ENCODE assay signal across 23 mouse cellular contexts in genomic region chr2:5316763-5317162, GRCm38 (mm10).
A peak's percentile ranks its signal among the peaks of the same experiment; 100 is the strongest.
DNase-seq lines count a peak whose midpoint lies in the region; ATAC-seq and TF ChIP-seq lines count a peak whose summit lies in the region.
"Had no signal": no experiment of that assay in that cellular context is flagged by ENCODE, and none has a peak within 500 bp of the region (broad histone marks: within the 10 kb centered on the region; RNA-seq: fewer than 3 reads in every experiment).

No protein-coding gene starts in this region.

- DNase-seq in kidney, postnatal 10 days: peak; percentile 64
- DNase-seq in kidney, postnatal 25 days: no peak
- DNase-seq in lung, postnatal 0 days (ENCODE audit: low spot score): peak; percentile 70
- DNase-seq in lung, adult 2 months: no peak
- no peak for DNase-seq in stomach, postnatal 0 days (ENCODE audit: low spot score)
- DNase-seq in thymus, postnatal 14 days: no peak
- DNase-seq: adrenal gland, postnatal 25 days; cerebellum, adult 11 months; cerebellum, postnatal 10 days; gastrocnemius, adult 2 months; heart, postnatal 14 days; liver, embryonic 13.5 days; thymus, adult 2 months had no signal

- 56% methylated on average over 5 of the region's 5 CpGs for WGBS in lung, postnatal 0 days
- WGBS in lung, adult 2 months: 67% methylated on average over 5 of the region's 5 CpGs
- WGBS in intestine, embryonic 16.5 days: 57% methylated on average over 5 of the region's 5 CpGs
- 55% methylated on average over 5 of the region's 5 CpGs for WGBS in stomach, postnatal 0 days

- peaks cover 9% of the 10 kb centered on the region; the same call in 1 of the 2 replicates for H3K4me1 ChIP-seq in lung, postnatal 0 days (ENCODE audit: insufficient read depth, low read depth, low read length)
- no peaks in the 10 kb centered on the region for H3K4me1 ChIP-seq in lung, adult 2 months (ENCODE audit: control insufficient read depth, insufficient read depth, low read length)
- peaks cover 24% of the 10 kb centered on the region for H3K4me1 ChIP-seq in intestine, embryonic 16.5 days (ENCODE audit: control insufficient read depth, insufficient read depth, low read length)
- peaks cover 6% of the 10 kb centered on the region; the same call in 1 of the 2 replicates for H3K4me1 ChIP-seq in stomach, postnatal 0 days (replicated peaks; ENCODE audit: control insufficient read depth, insufficient read depth)

- TF ChIP-seq POLR2A in lung, adult 2 months (IDR thresholded peaks at IDR 0.05; ENCODE audit: borderline replicate concordance, extremely low read depth, low read depth, low read length): no peak

- H3K4me2 ChIP-seq in lung, postnatal 0 days (replicated peaks; ENCODE audit: low read depth, low read length): no peak overlapping the region
- H3K4me2 ChIP-seq in intestine, embryonic 16.5 days (ENCODE audit: low read depth, low read length): no peak overlapping the region
- no peak overlapping the region for H3K4me2 ChIP-seq in stomach, postnatal 0 days (replicated peaks; ENCODE audit: low read depth)
- H3K4me2 ChIP-seq: embryonic facial prominence, embryonic 13.5 days; heart, embryonic 12.5 days; hindbrain, embryonic 13.5 days; limb, embryonic 12.5 days; liver, embryonic 13.5 days; neural tube, embryonic 15.5 days had no signal

- ATAC-seq in lung, postnatal 0 days: peak; percentile 67
- peak; percentile 53; the same call in 1 of the 2 replicates for ATAC-seq in intestine, embryonic 16.5 days
- ATAC-seq in stomach, postnatal 0 days (ENCODE audit: low FRiP score, low TSS enrichment): peak; percentile 60; the same call in 1 of the 2 replicates
- ATAC-seq: activated CD4-positive, CD25-positive, alpha-beta regulatory T cell, adult 4 months; CD4-positive, CD25-positive, alpha-beta regulatory T cell, adult 4 months; inflammation-experienced regulatory T-cells, adult 6 months; midbrain, embryonic 16.5 days had no signal

- no peaks in the 10 kb centered on the region for H3K27me3 ChIP-seq in lung, postnatal 0 days (replicated peaks; ENCODE audit: insufficient read depth, low read length)
- H3K27me3 ChIP-seq in intestine, embryonic 16.5 days (replicated peaks; ENCODE audit: control insufficient read depth, insufficient read depth, low read length): no peaks in the 10 kb centered on the region
- H3K27me3 ChIP-seq in stomach, postnatal 0 days (ENCODE audit: control insufficient read depth, insufficient read depth, low read length): no peaks in the 10 kb centered on the region
- H3K27me3 ChIP-seq: embryonic facial prominence, embryonic 13.5 days; heart, embryonic 12.5 days; limb, embryonic 12.5 days; liver, embryonic 13.5 days; neural tube, embryonic 15.5 days had no signal

- H3K9me3 ChIP-seq in lung, postnatal 0 days (ENCODE audit: low read length): no peaks in the 10 kb centered on the region
- no peaks in the 10 kb centered on the region for H3K9me3 ChIP-seq in intestine, embryonic 16.5 days (ENCODE audit: control insufficient read depth, low read length)
- H3K9me3 ChIP-seq in stomach, postnatal 0 days (ENCODE audit: control insufficient read depth, low read length): no peaks in the 10 kb centered on the region
- H3K9me3 ChIP-seq: embryonic facial prominence, embryonic 13.5 days; heart, embryonic 12.5 days; hindbrain, embryonic 13.5 days; limb, embryonic 12.5 days; liver, embryonic 13.5 days; neural tube, embryonic 15.5 days had no signal

- no peak overlapping the region for H3K9ac ChIP-seq in lung, postnatal 0 days (replicated peaks; ENCODE audit: low read depth)
- H3K9ac ChIP-seq in intestine, embryonic 16.5 days (ENCODE audit: low read depth, low read length): no peak overlapping the region
- H3K9ac ChIP-seq in stomach, postnatal 0 days (ENCODE audit: low read length): no peak overlapping the region
- H3K9ac ChIP-seq: embryonic facial prominence, embryonic 13.5 days; heart, embryonic 12.5 days; hindbrain, embryonic 13.5 days; limb, embryonic 12.5 days; liver, embryonic 13.5 days; neural tube, embryonic 15.5 days had no signal

- no peak overlapping the region for H3K27ac ChIP-seq in lung, postnatal 0 days (ENCODE audit: low read length)
- peak overlapping the region; percentile 40 for H3K27ac ChIP-seq in intestine, embryonic 16.5 days (ENCODE audit: low read length)
- H3K27ac ChIP-seq in stomach, postnatal 0 days (replicated peaks): peak overlapping the region; percentile 73
- H3K27ac ChIP-seq: embryonic facial prominence, embryonic 13.5 days; gastrocnemius, adult 2 months; hindbrain, embryonic 13.5 days; limb, embryonic 12.5 days; liver, embryonic 13.5 days; neural tube, embryonic 15.5 days had no signal

- no peaks in the 10 kb centered on the region for H3K36me3 ChIP-seq in lung, postnatal 0 days (ENCODE audit: insufficient read depth, low read length)
- no peaks in the 10 kb centered on the region for H3K36me3 ChIP-seq in intestine, embryonic 16.5 days (ENCODE audit: control insufficient read depth, insufficient read depth, low read length)
- no peaks in the 10 kb centered on the region for H3K36me3 ChIP-seq in stomach, postnatal 0 days (ENCODE audit: control insufficient read depth, insufficient read depth, low read length)
- H3K36me3 ChIP-seq: embryonic facial prominence, embryonic 13.5 days; heart, embryonic 12.5 days; hindbrain, embryonic 13.5 days; limb, embryonic 12.5 days; liver, embryonic 13.5 days; neural tube, embryonic 15.5 days had no signal

- H3K4me3 ChIP-seq in lung, postnatal 0 days (ENCODE audit: low read depth, low read length): no peak overlapping the region
- H3K4me3 ChIP-seq in lung, adult 2 months (replicated peaks; ENCODE audit: extremely low read depth, low read depth, low read length): no peak overlapping the region
- no peak overlapping the region for H3K4me3 ChIP-seq in intestine, embryonic 16.5 days (ENCODE audit: low read length)
- no peak overlapping the region for H3K4me3 ChIP-seq in stomach, postnatal 0 days (ENCODE audit: low read depth, low read length)
- H3K4me3 ChIP-seq: embryonic facial prominence, embryonic 13.5 days; gastrocnemius, adult 2 months; heart, embryonic 12.5 days; hindbrain, embryonic 13.5 days; limb, embryonic 12.5 days; liver, embryonic 13.5 days; neural tube, embryonic 15.5 days had no signal

- TF ChIP-seq EP300 in lung, postnatal 0 days (IDR thresholded peaks at IDR 0.05): peak; percentile 16; the same call in 1 of the 2 replicates
- no peak for TF ChIP-seq EP300 in stomach, postnatal 0 days (optimal IDR thresholded peaks at IDR 0.05)

- no peak for TF ChIP-seq CTCF in lung, postnatal 0 days (IDR thresholded peaks at IDR 0.05)
- TF ChIP-seq CTCF in lung, adult 2 months (IDR thresholded peaks at IDR 0.05; ENCODE audit: insufficient read depth, low read length): no peak
- no peak for TF ChIP-seq CTCF in stomach, postnatal 0 days (IDR thresholded peaks at IDR 0.05; ENCODE audit: low read depth)

Comparison
In these comparisons a context has a peak if more than half of its experiments do, and no peak if none do; other contexts are left out.
1. DNase-seq: peak in kidney, postnatal 10 days (single experiment) and lung, postnatal 0 days (single experiment); none in kidney, postnatal 25 days (0 of 2), lung, adult 2 months (single experiment), stomach, postnatal 0 days (single experiment) and thymus, postnatal 14 days (single experiment).
2. Peak in every context shown above with its lines, with median percentiles within 50 percentile points of each other: ATAC-seq.